Mouse (Mus musculus) small intestine, adult 2 months (tissue): ENCODE measurements around the gene Inafm1. TPM values are rescaled to one million over a fixed set of nuclear protein-coding genes. Genes with fewer than 3 reads are reported as not detected.
A peak's percentile ranks its signal among the peaks of the same experiment; 100 is the strongest.
"Not testable (repeated sequence)": the region's sequence is repeated elsewhere in the genome, so short reads cannot be mapped to it uniquely, and the experiment has no call there.

Experiments used
- H3K27ac ChIP-seq: fragments of 200-500 bp; 2 replicates; pipeline ENCODE4 v1.5.1; 2012; ENCODE audit warnings: low read depth, low read length, control low read depth, inconsistent platforms; ENCODE audit not compliant: insufficient read depth
- H3K27me3 ChIP-seq: fragments of 200-500 bp; 2 replicates; pipeline ENCODE4 v1.6.1; 2012; ENCODE audit warnings: mild to moderate bottlenecking, moderate library complexity, low read length, inconsistent platforms; ENCODE audit not compliant: control insufficient read depth, insufficient read depth
- H3K36me3 ChIP-seq: fragments of 200-500 bp; 2 replicates; pipeline ENCODE4 v1.6.1; 2012; ENCODE audit warnings: mild to moderate bottlenecking, low read length, control low read depth, inconsistent platforms; ENCODE audit not compliant: control insufficient read depth, insufficient read depth
- H3K4me1 ChIP-seq: fragments of 200-500 bp; 2 replicates; pipeline ENCODE4 v1.6.1; 2012; ENCODE audit warnings: low read length, inconsistent platforms, mixed read lengths; ENCODE audit not compliant: control insufficient read depth, insufficient read depth, insufficient read length
- H3K4me3 ChIP-seq: fragments of 200-500 bp; 2 replicates; pipeline ENCODE4 v1.5.1; 2012; ENCODE audit warnings: low read depth, mild to moderate bottlenecking, control low read depth, inconsistent platforms, low read length, moderate library complexity
- CTCF ChIP-seq: fragments of 200-500 bp; IDR thresholded peaks from 2 replicates; pipeline ENCODE4 v1.5.1; 2012; ENCODE audit warnings: low read depth, mild to moderate bottlenecking, control low read depth, inconsistent platforms, low read length, moderate library complexity, mixed read lengths; ENCODE audit not compliant: insufficient replicate concordance, insufficient read length; ENCODE audit errors: extremely low read depth
- POLR2A ChIP-seq: fragments of 200-500 bp; IDR thresholded peaks from 2 replicates; pipeline ENCODE4 v1.6.1; 2012; ENCODE audit warnings: low read depth, mild to moderate bottlenecking, control low read depth, inconsistent platforms, low read length, moderate library complexity
- WGBS: fragments of 180-500 bp; shearing (Covaris S2); methylation state at CpG from one replicate; pipeline ENCODE4 v1.1.7; 2018; 5-methylcytosine and 5-hydroxymethylcytosine counted together
- polyA plus RNA-seq: library from polyadenylated mRNA; depleted of rRNA; stranded (reverse); fragments of >200 nt; gene quantifications from 2 replicates; pipeline ENCODE4 v1.2.3, GENCODE M21; 2012

Inafm1 gene
- polyA plus RNA-seq, 1 experiment = 121 TPM

GRCm38 (mm10) chr7:16259110-16259590, 14.3 kb downstream of the Inafm1 start, which contains the start of gene C5ar1:
C5ar1 (minus strand) TSS chr7:16259540.
- H3K27ac ChIP-seq = peak within 1 kb of the TSS; percentile 2; the same call in 1 of the 2 replicates
- H3K27me3 ChIP-seq = no peaks in the 10 kb centered on the region
- TF ChIP-seq CTCF (no peak), POLR2A (no peak)
- H3K4me3 ChIP-seq = peak within 1 kb of the TSS; percentile 2
- WGBS = 71% methylated on average over 5 of the region's 5 CpGs
- H3K36me3 ChIP-seq = no peaks in the 10 kb centered on the region
- H3K4me1 ChIP-seq = no peaks in the 10 kb centered on the region

GRCm38 (mm10) chr7:16257830-16258229, 15.6 kb downstream of the Inafm1 start:
- Histone ChIP-seq H3K27ac (peak overlapping the region; percentile 14; the same call in 1 of the 2 replicates), H3K4me3 (peak overlapping the region; percentile 11; the same call in 1 of the 2 replicates), H3K4me1 (no peaks in the 10 kb centered on the region), H3K36me3 (no peaks in the 10 kb centered on the region), H3K27me3 (no peaks in the 10 kb centered on the region)
- WGBS = 84% methylated on average over 11 of the region's 11 CpGs
- TF ChIP-seq CTCF = no peak

- H3K27ac ChIP-seq, H3K4me3 ChIP-seq, H3K4me1 ChIP-seq, H3K36me3 ChIP-seq, H3K27me3 ChIP-seq: not testable (repeated sequence)
- 71% methylated on average over 4 of the region's 4 CpGs for WGBS
These were observed 17.5 kb downstream of the Inafm1 start for GRCm38 (mm10) chr7:16255963-16256362.

- no peaks in the 10 kb centered on the region for H3K4me1 ChIP-seq
- H3K27me3 ChIP-seq = no peaks in the 10 kb centered on the region
- 47% methylated on average over 4 of the region's 4 CpGs for WGBS
- no peak overlapping the region for H3K4me3 ChIP-seq
- TF ChIP-seq POLR2A = no peak
- TF ChIP-seq CTCF = no peak
- H3K36me3 ChIP-seq = no peaks in the 10 kb centered on the region
- peak overlapping the region; percentile 63 for H3K27ac ChIP-seq
These were observed 19.2 kb downstream of the Inafm1 start for GRCm38 (mm10) chr7:16254195-16254594.

- Histone ChIP-seq H3K4me3 (no peak overlapping the region), H3K4me1 (no peaks in the 10 kb centered on the region), H3K27ac (no peak overlapping the region), H3K36me3 (no peaks in the 10 kb centered on the region), H3K27me3 (no peaks in the 10 kb centered on the region)
- TF ChIP-seq CTCF = no peak
- no peak for TF ChIP-seq POLR2A
- WGBS = 64% methylated on average over 5 of the region's 5 CpGs
These were observed 22.7 kb downstream of the Inafm1 start for GRCm38 (mm10) chr7:16250687-16251086.

- no peaks in the 10 kb centered on the region for H3K27me3 ChIP-seq
- H3K4me1 ChIP-seq = no peaks in the 10 kb centered on the region; the same call in 1 of the 2 replicates
- H3K36me3 ChIP-seq = no peaks in the 10 kb centered on the region
- 24% methylated on average over 2 of the region's 4 CpGs for WGBS
- no peak overlapping the region for H3K27ac ChIP-seq
- no peak for TF ChIP-seq POLR2A
- no peak for TF ChIP-seq CTCF
- H3K4me3 ChIP-seq = no peak overlapping the region
These were observed 27.5 kb downstream of the Inafm1 start for GRCm38 (mm10) chr7:16245958-16246357.

GRCm38 (mm10) chr7:16244067-16244466, 29.4 kb downstream of the Inafm1 start, which contains the start of gene C5ar2:
C5ar2 (minus strand) TSS chr7:16244154.
- 50% methylated on average over 5 of the region's 5 CpGs for WGBS
- Histone ChIP-seq H3K4me3 (no peak within 1 kb of the TSS), H3K27ac (peak within 1 kb of the TSS; percentile 40), H3K27me3 (no peaks in the 10 kb centered on the region), H3K4me1 (peaks cover 2% of the 10 kb centered on the region; the same call in 1 of the 2 replicates), H3K36me3 (no peaks in the 10 kb centered on the region)
- TF ChIP-seq CTCF (no peak), POLR2A (no peak)
